Mouse (Mus musculus): ENCODE results near the gene Acvr1c.

- TF ChIP-seq CTCF (conservative IDR thresholded peaks at IDR 0.05; ENCODE audit: low read length) (no peak), POU5F1 (IDR thresholded peaks at IDR 0.05; ENCODE audit: borderline replicate concordance, low read length) (no peak)
Measured at GRCm38 (mm10) chr2:58336730-58337129, 21.0 kb downstream of the Acvr1c start.

All from E14TG2a.4 (cell line).